Mouse (Mus musculus) thymus, postnatal 10 days (tissue): ENCODE results near the gene Kcnc1.

Experiments used
- DNase-seq, 2 experiments: peaks; one replicate each; pipeline ENCODE4 v3.0.0; 2021; ENCODE audit warnings: low spot score in 2 of 2

The Kcnc1 gene

DNA sequence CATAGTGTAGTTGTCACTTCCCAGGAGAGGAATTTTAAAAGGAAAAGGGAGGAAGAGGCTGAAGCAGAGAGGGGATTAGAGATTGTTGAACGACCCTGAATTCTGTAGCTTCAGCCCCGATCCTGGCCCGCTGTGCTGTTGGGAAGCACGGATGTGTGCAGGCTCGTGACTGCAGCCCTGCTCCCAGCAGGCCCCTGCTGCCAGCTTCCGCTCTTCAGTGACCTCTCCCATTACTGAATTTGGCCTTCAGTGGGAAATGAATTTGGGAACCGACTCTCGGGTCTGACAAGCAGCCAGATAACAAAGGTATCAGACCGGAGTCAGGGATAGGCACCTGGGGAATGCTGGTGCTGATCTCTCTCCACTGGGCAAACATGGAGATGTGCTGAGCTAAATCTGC is 76.8 kb downstream of the Kcnc1 start:
- no peak for DNase-seq

DNA sequence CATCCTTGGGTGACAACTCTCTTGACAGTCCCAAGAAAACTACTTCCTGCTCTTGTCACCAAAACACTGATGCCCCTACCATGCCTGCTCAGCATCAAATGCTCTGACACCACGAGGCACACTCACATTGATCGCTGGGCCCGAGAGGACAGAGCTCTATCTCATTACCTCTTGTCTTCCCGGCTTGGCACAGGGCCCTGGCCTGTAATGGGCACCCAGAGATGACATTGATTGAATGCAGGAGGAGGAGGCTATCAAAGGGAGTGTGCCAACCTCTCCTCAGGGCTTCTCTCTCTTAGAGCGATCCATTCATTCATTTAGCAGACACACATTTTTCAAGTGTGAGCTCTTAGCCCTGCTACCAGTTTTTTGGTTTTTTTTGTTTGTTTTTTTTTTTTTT is 79.2 kb downstream of the Kcnc1 start:
- DNase-seq: no peak

- no peak for DNase-seq
These were observed 81.2 kb downstream of the Kcnc1 start for GRCm38 (mm10) chr7:46477456-46477855.

GRCm38 (mm10) chr7:46479793-46480192 is 83.5 kb downstream of the Kcnc1 start:
- no peak for DNase-seq

DNA sequence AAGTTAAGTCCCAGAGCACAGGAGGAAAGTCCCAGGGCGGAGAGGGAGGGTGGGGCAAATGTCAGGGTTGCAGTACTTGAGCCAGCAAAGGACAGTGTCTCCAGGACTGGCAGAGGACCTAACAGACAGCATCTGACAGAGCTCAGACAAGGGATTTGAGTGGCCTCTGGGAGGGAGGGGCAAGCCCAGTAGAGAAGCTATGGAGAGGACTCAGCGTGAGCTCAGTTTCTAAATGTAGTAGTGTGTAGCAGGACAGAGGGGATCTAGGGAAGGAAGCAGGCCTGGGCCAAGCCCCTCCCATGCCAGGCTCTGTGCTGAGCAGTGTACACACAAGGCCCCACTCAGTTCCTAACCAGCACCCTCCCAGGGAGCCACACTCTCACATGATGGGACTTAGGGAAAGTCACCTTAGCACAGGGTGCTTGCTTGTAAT is 85.8 kb downstream of the Kcnc1 start:
- no peak for DNase-seq

DNA sequence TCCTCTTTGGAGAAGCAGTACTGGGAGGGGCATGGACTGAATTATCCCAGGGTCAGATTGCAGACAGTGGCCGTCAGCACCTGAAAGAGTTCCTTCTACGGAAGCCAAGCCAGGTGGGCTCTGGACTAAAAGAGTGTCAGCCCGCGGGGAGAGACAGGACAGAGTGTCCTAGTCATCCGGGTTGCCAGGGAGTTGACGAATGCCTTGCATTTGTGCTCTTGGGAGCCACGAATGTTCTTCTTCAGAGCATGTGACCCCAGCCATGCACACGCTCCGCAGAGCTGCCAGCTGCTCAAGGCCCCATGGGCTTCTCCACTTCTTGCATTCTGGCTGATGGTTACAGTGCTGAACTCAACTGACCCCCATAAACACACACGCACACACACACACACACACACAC is 86.8 kb downstream of the Kcnc1 start:
- DNase-seq: no peak

DNA sequence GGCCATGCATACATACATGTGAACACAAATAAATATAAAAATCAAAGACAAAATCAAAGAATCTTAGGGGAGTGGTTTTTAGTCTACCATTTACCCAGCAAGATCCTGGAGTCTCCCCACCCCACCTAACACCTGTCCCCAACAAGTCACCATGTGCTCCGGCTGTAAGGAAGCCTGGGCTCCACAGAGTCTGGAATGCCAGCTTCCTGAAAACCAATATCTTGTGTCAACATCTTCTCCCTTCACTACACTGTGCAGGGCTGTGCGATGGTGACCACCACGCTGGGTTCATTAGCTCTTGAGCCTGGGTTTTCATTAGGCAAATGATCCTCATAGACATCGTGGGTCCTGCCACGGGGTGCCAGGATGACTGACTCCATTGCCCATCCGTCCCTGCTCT is 87.9 kb downstream of the Kcnc1 start:
- DNase-seq: no peak

DNA sequence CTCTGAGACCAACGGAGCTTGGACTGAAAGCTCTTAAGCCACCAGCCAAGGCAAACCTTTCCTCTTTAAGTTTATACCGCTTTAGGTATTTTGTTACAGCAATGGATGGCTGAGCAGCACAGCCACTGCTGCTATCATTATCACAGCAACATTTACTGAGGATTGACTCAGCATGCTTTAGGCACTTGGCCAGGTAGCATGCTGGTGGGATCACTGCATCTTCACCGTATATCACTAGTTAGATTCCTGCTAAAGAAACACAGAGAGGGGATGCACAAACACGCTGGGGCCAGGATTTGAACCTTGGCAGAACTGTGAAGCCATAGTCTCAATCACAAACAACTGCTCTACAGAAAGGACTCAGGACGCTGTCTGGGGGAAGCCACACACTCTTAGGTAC is 90.5 kb downstream of the Kcnc1 start:
- DNase-seq: no peak

DNA sequence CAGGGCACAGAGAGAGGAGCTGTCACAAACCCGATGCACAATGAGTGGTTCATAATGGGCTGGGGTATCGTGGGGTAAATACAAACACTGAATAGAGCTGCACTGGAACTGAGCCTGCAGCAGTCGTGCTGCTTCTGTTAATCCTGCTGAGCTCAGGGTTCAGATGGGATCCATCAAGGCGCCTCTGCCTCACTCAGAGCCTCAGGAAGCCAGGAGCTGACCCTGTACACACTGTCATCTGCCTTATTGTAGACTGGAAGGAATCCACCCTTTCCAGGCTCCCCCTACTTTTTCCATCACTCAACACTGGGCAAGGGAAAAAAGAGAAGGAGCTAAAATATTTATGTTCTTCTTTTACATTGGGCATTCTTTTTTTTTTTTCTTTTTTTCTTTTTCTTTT is 91.1 kb downstream of the Kcnc1 start:
- DNase-seq: no peak
